Mouse (Mus musculus) kidney, embryonic 14.5 days (tissue): ENCODE data around the gene Pdxp. TPM values are rescaled to one million over a fixed set of nuclear protein-coding genes. Genes with fewer than 3 reads are reported as not detected.

Experiments used
- ATAC-seq: fragments of 200-750 bp; cut with Nextera tagmentation; 2 replicates; pipeline ENCODE4 v1.8.0; 2017; ENCODE audit warnings: moderate number of reproducible peaks, mild to moderate bottlenecking, moderate TSS enrichment, moderate library complexity; ENCODE audit not compliant: low FRiP score, low TSS enrichment
- H3K27ac ChIP-seq: fragments of 300-500 bp; sonication (generic); 2 replicates; pipeline ENCODE4 v1.5.1; 2014; ENCODE audit warnings: low read depth, mild to moderate bottlenecking, low read length, moderate library complexity, mixed read lengths
- H3K27me3 ChIP-seq: fragments of 300-500 bp; sonication (generic); 2 replicates; pipeline ENCODE4 v1.6.1; 2014; ENCODE audit warnings: mild to moderate bottlenecking, low read length; ENCODE audit not compliant: control insufficient read depth, insufficient read depth
- H3K36me3 ChIP-seq: fragments of 300-500 bp; sonication (generic); 2 replicates; pipeline ENCODE4 v1.6.1; 2014; ENCODE audit warnings: low read length, mixed read lengths; ENCODE audit not compliant: control insufficient read depth, insufficient read depth
- H3K4me1 ChIP-seq: fragments of 300-500 bp; sonication (generic); 2 replicates; pipeline ENCODE4 v1.6.1; 2014; ENCODE audit warnings: low read length, mixed read lengths; ENCODE audit not compliant: control insufficient read depth, insufficient read depth
- H3K4me2 ChIP-seq: fragments of 300-500 bp; sonication (generic); replicated peaks from 2 replicates; pipeline ENCODE4 v1.6.1; 2014; ENCODE audit warnings: low read depth, mild to moderate bottlenecking, low read length
- H3K4me3 ChIP-seq: fragments of 300-500 bp; sonication (generic); 2 replicates; pipeline ENCODE4 v1.5.1; 2014; ENCODE audit warnings: mild to moderate bottlenecking, low read length
- H3K9ac ChIP-seq: fragments of 300-500 bp; sonication (generic); 2 replicates; pipeline ENCODE4 v1.6.1; 2014; ENCODE audit warnings: low read depth, mild to moderate bottlenecking, low read length, moderate library complexity
- H3K9me3 ChIP-seq: fragments of 300-500 bp; sonication (generic); 2 replicates; pipeline ENCODE4 v1.6.1; 2016; ENCODE audit warnings: low read length; ENCODE audit not compliant: control insufficient read depth
- WGBS: fragments of 180-500 bp; shearing (Covaris S2); extraction: QIAGEN DNeasy Blood & Tissue Kit; methylation state at CpG from one replicate; pipeline ENCODE4 v1.1.7; 2014; 5-methylcytosine and 5-hydroxymethylcytosine counted together
- polyA plus RNA-seq: library from polyadenylated mRNA; unstranded; fragments of >200 nt; fragmentation: Nextera tagmentation; extraction: Ambion mirVana; gene quantifications from 2 replicates; pipeline ENCODE4 v1.2.1, GENCODE M21; 2014

The Pdxp gene
- polyA plus RNA-seq, 1 experiment from 2014 or later: 20.5 TPM

DNA sequence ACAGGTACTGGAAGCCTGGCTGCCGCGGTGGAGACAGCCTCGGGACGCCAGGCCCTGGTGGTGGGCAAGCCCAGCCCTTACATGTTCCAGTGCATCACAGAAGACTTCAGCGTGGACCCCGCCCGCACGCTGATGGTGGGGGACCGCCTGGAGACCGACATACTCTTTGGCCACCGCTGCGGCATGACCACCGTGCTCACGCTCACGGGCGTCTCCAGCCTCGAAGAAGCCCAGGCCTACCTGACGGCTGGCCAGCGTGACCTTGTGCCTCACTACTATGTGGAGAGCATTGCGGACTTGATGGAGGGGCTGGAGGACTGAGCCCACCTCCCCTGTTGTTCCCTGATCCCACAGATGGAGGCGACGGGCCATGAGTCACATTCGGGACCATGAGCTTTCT, 4.4 kb downstream of the Pdxp start:
- Histone ChIP-seq H3K4me2 (no peak overlapping the region), H3K9ac (no peak overlapping the region), H3K9me3 (no peaks in the 10 kb centered on the region), H3K36me3 (peaks cover 18% of the 10 kb centered on the region), H3K4me3 (no peak overlapping the region), H3K27ac (no peak overlapping the region), H3K27me3 (no peaks in the 10 kb centered on the region), H3K4me1 (peaks cover 28% of the 10 kb centered on the region)
- ATAC-seq: no peak
- 84% methylated on average over 23 of the region's 23 CpGs for WGBS

GRCm38 (mm10) chr15:78919914-78920313, 6.2 kb downstream of the Pdxp start:
- ATAC-seq: no peak
- Histone ChIP-seq H3K27ac (no peak overlapping the region), H3K27me3 (no peaks in the 10 kb centered on the region), H3K36me3 (peaks cover 18% of the 10 kb centered on the region), H3K9me3 (no peaks in the 10 kb centered on the region), H3K9ac (no peak overlapping the region), H3K4me2 (no peak overlapping the region), H3K4me1 (peaks cover 27% of the 10 kb centered on the region), H3K4me3 (no peak overlapping the region)
- 61% methylated on average over 12 of the region's 12 CpGs for WGBS

DNA sequence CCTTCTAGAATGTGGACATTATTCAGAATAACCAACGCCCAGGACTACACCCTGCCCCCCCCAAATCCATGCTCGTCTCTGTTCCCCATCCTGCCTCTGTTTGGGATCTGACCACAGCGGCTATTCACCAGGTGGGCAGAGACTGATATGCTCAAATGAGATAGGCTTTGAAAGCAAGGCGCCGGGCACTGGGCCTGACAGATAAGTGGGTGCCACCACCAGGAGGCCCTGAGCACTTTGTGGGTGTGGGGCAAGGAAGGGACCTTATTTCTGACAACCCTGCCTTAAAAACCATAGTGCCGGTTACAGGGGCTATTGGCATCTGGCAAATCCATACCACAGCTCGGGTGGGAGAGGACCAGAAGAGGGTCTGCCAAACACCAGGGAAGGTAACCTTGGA, 9.0 kb downstream of the Pdxp start:
- ATAC-seq: no peak
- no peaks in the 10 kb centered on the region for H3K27me3 ChIP-seq
- H3K4me1 ChIP-seq: peaks cover 32% of the 10 kb centered on the region
- peaks cover 17% of the 10 kb centered on the region for H3K36me3 ChIP-seq
- H3K27ac ChIP-seq: no peak overlapping the region
- H3K4me2 ChIP-seq: no peak overlapping the region
- no peak overlapping the region for H3K9ac ChIP-seq
- WGBS: 92% methylated on average over 7 of the region's 7 CpGs
- H3K4me3 ChIP-seq: no peak overlapping the region
- no peaks in the 10 kb centered on the region for H3K9me3 ChIP-seq

GRCm38 (mm10) chr15:78923585-78923984, 9.9 kb downstream of the Pdxp start:
- H3K27ac ChIP-seq: no peak overlapping the region
- WGBS: 62% methylated on average over 6 of the region's 6 CpGs
- peaks cover 29% of the 10 kb centered on the region for H3K4me1 ChIP-seq
- no peak overlapping the region for H3K9ac ChIP-seq
- H3K4me3 ChIP-seq: no peak overlapping the region
- peaks cover 11% of the 10 kb centered on the region; the same call in 1 of the 2 replicates for H3K36me3 ChIP-seq
- H3K9me3 ChIP-seq: no peaks in the 10 kb centered on the region
- no peak for ATAC-seq
- no peaks in the 10 kb centered on the region for H3K27me3 ChIP-seq
- no peak overlapping the region for H3K4me2 ChIP-seq

GRCm38 (mm10) chr15:78925129-78925528, 11.4 kb downstream of the Pdxp start:
- Histone ChIP-seq H3K4me2 (no peak overlapping the region), H3K4me1 (peaks cover 29% of the 10 kb centered on the region), H3K9ac (0 out of 2 replicates have a peak overlapping the region, but pooled peaks have one; percentile 25), H3K36me3 (peaks cover 7% of the 10 kb centered on the region), H3K27ac (peak overlapping the region; percentile 88; the same call in 1 of the 2 replicates), H3K9me3 (no peaks in the 10 kb centered on the region), H3K4me3 (no peak overlapping the region), H3K27me3 (no peaks in the 10 kb centered on the region)
- WGBS: 31% methylated on average over 8 of the region's 8 CpGs
- ATAC-seq: no peak

DNA sequence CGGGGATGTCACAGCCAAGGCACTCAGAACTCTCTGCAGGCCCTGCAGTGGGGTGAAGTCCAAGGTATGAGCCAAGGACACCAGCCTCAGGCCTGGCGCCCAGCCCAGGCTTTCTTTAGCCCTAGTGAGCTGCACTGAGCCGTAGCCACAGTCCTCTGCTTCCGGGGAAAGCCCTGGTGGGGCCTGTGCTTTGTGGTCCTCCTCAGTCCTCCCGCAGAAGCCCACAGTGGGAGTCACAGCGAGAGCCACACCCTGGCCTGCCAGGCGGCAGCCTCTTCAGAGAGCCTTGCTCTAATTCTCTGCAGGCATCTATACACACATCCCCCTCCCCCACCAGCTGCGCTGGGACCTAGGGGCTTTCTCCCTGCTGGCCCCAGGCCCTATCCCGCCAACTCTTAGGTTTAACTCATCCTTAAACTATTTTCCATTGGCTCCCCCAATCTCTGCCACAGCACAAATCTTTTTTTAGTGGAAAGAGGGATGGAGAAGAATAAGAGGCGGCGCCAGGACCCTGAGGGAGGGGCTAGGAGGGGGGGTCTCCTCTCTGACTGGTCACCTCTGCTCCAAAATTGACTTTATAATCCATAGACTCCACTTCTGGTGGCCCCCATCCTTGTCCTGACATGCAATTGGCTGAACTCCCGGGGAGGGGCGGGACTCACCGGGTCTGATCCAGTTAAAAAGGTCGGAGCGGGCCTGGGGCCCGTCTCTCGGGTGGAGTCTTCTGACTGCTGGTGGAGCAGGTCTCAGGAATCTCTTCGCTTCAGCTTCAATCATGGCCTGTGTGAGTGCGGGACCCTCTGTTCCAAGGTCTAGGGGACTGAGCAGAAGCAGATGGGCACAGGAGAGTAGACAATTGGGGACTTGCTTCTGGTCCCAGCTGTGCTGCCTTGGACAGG, 12.6 kb downstream of the Pdxp start, which contains the start of gene Lgals1:
Lgals1 (plus strand) TSS at position 705 of the 899 bp plus-strand sequence.
- WGBS: 6% methylated on average over 20 of the region's 20 CpGs
- H3K9me3 ChIP-seq: no peaks in the 10 kb centered on the region
- peak within 1 kb of the TSS; percentile 63 for H3K9ac ChIP-seq
- peaks cover 27% of the 10 kb centered on the region for H3K4me1 ChIP-seq
- H3K4me3 ChIP-seq: peak within 1 kb of the TSS; percentile 49
- peaks cover 7% of the 10 kb centered on the region for H3K36me3 ChIP-seq
- no peaks in the 10 kb centered on the region for H3K27me3 ChIP-seq
- H3K27ac ChIP-seq: peak within 1 kb of the TSS; percentile 88
- peak; percentile 74 for ATAC-seq
- H3K4me2 ChIP-seq: peak within 1 kb of the TSS; percentile 81

DNA sequence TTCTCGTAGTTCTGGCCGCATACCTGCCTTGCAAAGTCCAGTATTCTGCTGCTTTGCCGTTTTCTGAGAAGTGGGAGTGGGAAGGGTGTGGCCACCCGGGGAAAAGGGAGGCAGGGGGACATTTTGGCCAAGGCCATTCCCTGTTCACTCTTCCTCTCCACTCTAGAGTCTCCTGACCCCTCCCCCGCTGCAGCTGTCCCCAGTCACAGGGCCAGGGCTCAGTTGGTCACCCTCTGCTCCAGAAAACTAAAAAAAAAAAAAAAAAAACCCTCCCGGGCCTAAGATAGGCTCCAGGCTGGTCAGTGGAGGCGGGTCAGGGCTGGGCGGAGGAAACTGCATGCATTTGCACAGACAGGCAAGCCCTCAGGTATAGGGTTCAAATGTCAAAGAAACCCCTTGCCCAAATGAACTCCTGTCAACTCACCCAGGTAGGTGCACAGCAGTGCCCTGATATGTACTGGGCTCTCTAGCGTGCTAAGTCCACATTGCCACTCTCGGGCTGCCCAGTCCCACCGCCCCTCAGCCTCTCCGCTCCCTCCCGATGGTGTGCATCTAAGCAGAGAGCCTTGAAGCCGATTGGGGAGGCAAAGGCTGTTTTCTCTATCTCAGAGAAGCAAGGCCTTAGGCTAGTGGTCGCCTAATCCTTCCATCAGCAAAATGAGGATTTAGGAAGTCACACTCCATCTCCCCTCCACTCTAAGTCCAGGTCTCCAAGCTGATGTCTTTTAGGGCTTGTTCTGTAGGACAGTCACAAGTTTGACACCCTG, 13.5 kb downstream of the Pdxp start:
- Histone ChIP-seq H3K36me3 (peaks cover 7% of the 10 kb centered on the region), H3K4me1 (peaks cover 27% of the 10 kb centered on the region), H3K4me2 (peak overlapping the region; percentile 81), H3K9me3 (no peaks in the 10 kb centered on the region), H3K9ac (peak overlapping the region; percentile 63), H3K4me3 (peak overlapping the region; percentile 49), H3K27me3 (no peaks in the 10 kb centered on the region), H3K27ac (peak overlapping the region; percentile 88)
- WGBS: 17% methylated on average over 15 of the region's 15 CpGs
- no peak for ATAC-seq

DNA sequence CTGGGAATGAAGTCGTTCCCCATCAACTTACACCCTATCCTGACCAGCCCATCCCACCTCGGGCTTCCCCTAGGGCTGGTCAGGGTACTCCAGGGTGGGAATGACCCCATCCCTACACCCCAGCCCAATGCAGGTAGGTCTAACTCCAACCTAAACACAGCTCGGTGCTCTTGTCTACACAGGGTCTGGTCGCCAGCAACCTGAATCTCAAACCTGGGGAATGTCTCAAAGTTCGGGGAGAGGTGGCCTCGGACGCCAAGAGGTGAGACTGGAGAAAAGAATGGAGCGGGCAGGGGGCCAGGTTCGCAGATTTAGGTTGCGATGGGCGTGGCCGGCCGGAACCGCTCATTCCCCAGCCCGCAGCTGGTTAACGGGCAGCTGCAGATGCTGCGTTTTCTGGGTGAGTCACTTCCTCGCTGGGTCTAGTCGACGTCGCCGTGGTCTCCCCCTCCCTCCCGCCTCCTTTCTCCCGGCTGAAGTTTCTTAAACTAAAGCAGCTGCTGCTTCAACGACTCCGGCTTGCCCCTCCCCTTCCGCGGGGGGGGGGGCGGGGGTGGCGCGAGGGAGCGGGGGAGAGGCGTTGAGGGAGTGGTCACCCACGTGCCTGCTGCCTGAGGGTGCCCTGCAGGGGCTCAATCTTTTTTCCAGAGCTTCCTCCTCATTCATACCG, 14.2 kb downstream of the Pdxp start:
- H3K4me3 ChIP-seq: peak overlapping the region; percentile 49
- no peaks in the 10 kb centered on the region for H3K9me3 ChIP-seq
- no peaks in the 10 kb centered on the region for H3K27me3 ChIP-seq
- H3K9ac ChIP-seq: peak overlapping the region; percentile 63
- peak overlapping the region; percentile 81 for H3K4me2 ChIP-seq
- WGBS: 1% methylated on average over 25 of the region's 35 CpGs
- H3K4me1 ChIP-seq: peaks cover 27% of the 10 kb centered on the region
- H3K36me3 ChIP-seq: peaks cover 7% of the 10 kb centered on the region
- ATAC-seq: peak; percentile 68
- H3K27ac ChIP-seq: peak overlapping the region; percentile 88
